Mouse (Mus musculus) heart, embryonic 12.5 days (tissue): ENCODE measurements around the gene Erich3. TPM values are rescaled to one million over a fixed set of nuclear protein-coding genes. Genes with fewer than 3 reads are reported as not detected.

Source experiments
- ATAC-seq: fragments of 200-750 bp; cut with Nextera tagmentation; 2 replicates; pipeline ENCODE4 v1.8.0; 2017; ENCODE audit warnings: moderate TSS enrichment, moderate library complexity; ENCODE audit not compliant: insufficient number of reproducible peaks, low FRiP score
- H3K27ac ChIP-seq: fragments of 300-500 bp; sonication (generic); 2 replicates; pipeline ENCODE4 v1.5.1; 2016; ENCODE audit warnings: mild to moderate bottlenecking, moderate library complexity; ENCODE audit not compliant: poor library complexity, severe bottlenecking
- H3K27me3 ChIP-seq: fragments of 300-500 bp; sonication (generic); replicated peaks from 2 replicates; pipeline ENCODE4 v1.6.1; 2016; ENCODE audit warnings: mild to moderate bottlenecking, moderate library complexity
- H3K36me3 ChIP-seq: fragments of 300-500 bp; sonication (generic); 2 replicates; pipeline ENCODE4 v1.6.1; 2016; ENCODE audit warnings: mild to moderate bottlenecking, moderate library complexity
- H3K4me1 ChIP-seq: fragments of 300-500 bp; sonication (generic); replicated peaks from 2 replicates; pipeline ENCODE4 v1.6.1; 2016; ENCODE audit warnings: mild to moderate bottlenecking
- H3K4me2 ChIP-seq: fragments of 300-500 bp; sonication (generic); 2 replicates; pipeline ENCODE4 v1.6.1; 2016; ENCODE audit warnings: mild to moderate bottlenecking, moderate library complexity
- H3K4me3 ChIP-seq: fragments of 300-500 bp; sonication (generic); 2 replicates; pipeline ENCODE4 v1.5.1; 2016; ENCODE audit warnings: mild to moderate bottlenecking
- H3K9ac ChIP-seq: fragments of 300-500 bp; sonication (generic); 2 replicates; pipeline ENCODE4 v1.6.1; 2016; ENCODE audit warnings: mild to moderate bottlenecking, moderate library complexity
- H3K9me3 ChIP-seq: fragments of 300-500 bp; sonication (generic); replicated peaks from 2 replicates; pipeline ENCODE4 v1.6.1; 2016; ENCODE audit warnings: mild to moderate bottlenecking, moderate library complexity
- WGBS: fragments of 180-500 bp; shearing (Covaris S2); methylation state at CpG from one replicate; pipeline ENCODE4 v1.1.7; 2016; 5-methylcytosine and 5-hydroxymethylcytosine counted together
- polyA plus RNA-seq: library from polyadenylated mRNA; unstranded; fragments of >200 nt; fragmentation: Nextera tagmentation; extraction: Ambion mirVana; gene quantifications from 2 replicates; pipeline ENCODE4 v1.2.1, GENCODE M21; 2016

Erich3 gene
- polyA plus RNA-seq, 1 experiment from 2014 or later: 0.24 TPM

GRCm38 (mm10) chr3:154811833-154812232, 148.2 kb downstream of the Erich3 start:
- Histone ChIP-seq H3K27me3 (0 out of 2 replicates have a peak, but pooled peaks cover 4% of the 10 kb centered on the region), H3K9me3 (no peaks in the 10 kb centered on the region), H3K4me1 (peaks cover 27% of the 10 kb centered on the region), H3K36me3 (no peaks in the 10 kb centered on the region), H3K4me3 (no peak overlapping the region), H3K9ac (no peak overlapping the region), H3K4me2 (no peak overlapping the region), H3K27ac (no peak overlapping the region)
- ATAC-seq: no peak
- 65% methylated on average over 9 of the region's 9 CpGs for WGBS

DNA sequence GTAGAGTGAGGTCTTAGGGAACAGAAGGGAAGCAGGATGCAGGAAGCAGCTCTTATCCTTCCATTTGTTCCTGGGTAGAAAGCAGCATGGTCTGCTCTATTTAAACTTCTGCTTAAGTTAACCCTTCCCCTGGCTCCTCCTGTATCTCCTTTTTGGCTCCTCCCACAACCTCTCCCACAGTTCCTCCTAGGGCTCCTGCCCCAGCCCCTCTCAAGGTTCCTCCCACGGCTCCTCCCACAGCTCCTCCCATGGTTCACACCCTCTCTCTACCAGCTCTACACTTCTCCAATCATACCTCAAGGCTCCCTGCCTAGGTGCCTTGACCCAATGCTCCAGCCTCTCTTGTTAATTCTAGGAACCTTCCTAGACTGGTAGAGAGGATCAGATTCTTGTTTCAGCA, 149.2 kb downstream of the Erich3 start:
- H3K4me2 ChIP-seq: no peak overlapping the region
- no peaks in the 10 kb centered on the region for H3K9me3 ChIP-seq
- H3K36me3 ChIP-seq: no peaks in the 10 kb centered on the region
- no peak for ATAC-seq
- WGBS: 38% methylated on average over 1 of the region's 1 CpGs
- no peak overlapping the region for H3K9ac ChIP-seq
- H3K27ac ChIP-seq: no peak overlapping the region
- H3K4me1 ChIP-seq: peaks cover 31% of the 10 kb centered on the region
- no peak overlapping the region for H3K4me3 ChIP-seq
- 0 out of 2 replicates have a peak, but pooled peaks cover 4% of the 10 kb centered on the region for H3K27me3 ChIP-seq

DNA sequence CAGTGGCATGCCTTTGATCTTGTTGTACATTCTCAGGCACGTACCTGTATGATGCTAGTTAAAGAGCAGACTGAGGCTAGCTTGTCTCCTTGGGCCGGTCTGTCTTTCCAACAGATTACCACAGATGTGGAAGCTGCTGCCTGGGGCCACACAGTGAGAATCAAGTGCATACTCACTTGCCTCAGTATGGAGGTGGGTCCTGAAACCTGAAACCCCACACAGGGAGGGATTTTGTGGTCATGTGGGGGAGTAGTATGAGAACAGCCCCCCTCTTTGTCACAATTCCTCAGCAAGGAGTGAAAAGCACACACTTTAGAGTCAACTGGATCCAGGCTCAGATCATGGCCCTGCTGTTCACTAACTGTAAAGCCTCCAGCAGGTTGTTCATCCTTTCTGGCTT, 151.9 kb downstream of the Erich3 start:
- WGBS: 67% methylated on average over 2 of the region's 2 CpGs
- Histone ChIP-seq H3K9me3 (no peaks in the 10 kb centered on the region), H3K4me2 (no peak overlapping the region), H3K27ac (no peak overlapping the region), H3K9ac (no peak overlapping the region), H3K27me3 (0 out of 2 replicates have a peak, but pooled peaks cover 4% of the 10 kb centered on the region), H3K4me1 (peaks cover 26% of the 10 kb centered on the region), H3K36me3 (no peaks in the 10 kb centered on the region), H3K4me3 (no peak overlapping the region)
- no peak for ATAC-seq

GRCm38 (mm10) chr3:154816231-154816630, 152.6 kb downstream of the Erich3 start:
- Histone ChIP-seq H3K27me3 (0 out of 2 replicates have a peak, but pooled peaks cover 4% of the 10 kb centered on the region), H3K9me3 (no peaks in the 10 kb centered on the region), H3K4me3 (no peak overlapping the region), H3K9ac (no peak overlapping the region), H3K4me1 (peaks cover 21% of the 10 kb centered on the region), H3K4me2 (no peak overlapping the region), H3K36me3 (no peaks in the 10 kb centered on the region), H3K27ac (no peak overlapping the region)
- WGBS: 43% methylated on average over 3 of the region's 3 CpGs
- ATAC-seq: no peak

DNA sequence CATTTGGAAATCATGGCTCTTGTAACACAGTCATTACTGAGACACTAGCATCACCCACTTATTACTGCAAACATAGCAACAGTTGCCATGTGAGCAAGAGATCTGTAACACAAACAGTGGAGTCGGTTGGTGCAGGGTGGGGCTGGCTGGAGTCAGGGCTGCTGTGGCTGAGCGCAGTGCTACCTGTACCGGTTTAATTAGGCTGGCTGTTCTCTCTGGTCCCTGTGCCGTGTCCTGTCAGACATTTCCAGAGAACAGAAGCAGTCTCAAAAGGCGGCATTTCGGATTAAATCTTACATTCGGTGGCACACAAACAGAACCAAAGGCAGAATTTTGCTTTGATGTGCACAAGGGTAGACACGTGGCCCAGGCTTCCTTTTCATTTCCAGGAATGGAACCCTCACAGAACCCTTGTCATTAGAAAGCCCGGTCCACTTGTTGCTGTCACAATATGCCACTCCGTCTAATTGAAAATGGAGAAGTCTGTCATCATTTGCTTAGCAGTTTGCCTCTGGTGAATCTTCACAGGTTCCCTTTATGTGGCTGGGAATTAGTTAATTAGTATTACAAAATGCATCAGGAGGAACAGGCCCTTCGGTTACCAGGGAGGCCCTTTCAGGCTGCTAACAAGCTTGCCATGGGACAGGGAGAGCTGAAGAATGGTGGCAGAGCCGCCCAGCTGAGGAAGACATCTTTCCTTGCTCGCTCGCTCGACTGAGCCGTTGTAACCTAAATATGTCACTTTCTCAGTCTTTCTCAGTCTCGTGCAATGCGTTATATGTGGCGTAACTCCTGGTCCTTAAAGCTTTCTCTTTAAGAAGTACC, 153.4 kb downstream of the Erich3 start:
- no peak overlapping the region for H3K4me3 ChIP-seq
- H3K4me2 ChIP-seq: no peak overlapping the region
- peaks cover 15% of the 10 kb centered on the region for H3K4me1 ChIP-seq
- peak; percentile 59; the same call in 1 of the 2 replicates for ATAC-seq
- no peak overlapping the region for H3K27ac ChIP-seq
- no peaks in the 10 kb centered on the region for H3K36me3 ChIP-seq
- WGBS: 41% methylated on average over 19 of the region's 19 CpGs
- no peak overlapping the region for H3K9ac ChIP-seq
- 0 out of 2 replicates have a peak, but pooled peaks cover 4% of the 10 kb centered on the region for H3K27me3 ChIP-seq
- no peaks in the 10 kb centered on the region for H3K9me3 ChIP-seq

Other genes starting within 250 kb of the Erich3 start
- gene Cryz, start 67.1 kb upstream of the Erich3 start, polyA plus RNA-seq: 10.5 and 12.1 TPM in 2 replicates
- 7.8 and 9.0 TPM in 2 replicates for gene Tyw3, start 66.8 kb upstream of the Erich3 start, polyA plus RNA-seq